Mouse (Mus musculus) ES-E14 (cell line): ENCODE data around the gene Slit1.

Source experiments
- CHD2 ChIP-seq: IDR thresholded peaks from 2 replicates; pipeline ENCODE4 v1.6.1; 2014; ENCODE audit warnings: mild to moderate bottlenecking, low read depth, low read length, inconsistent platforms
- HCFC1 ChIP-seq: IDR thresholded peaks from 2 replicates; pipeline ENCODE4 v1.6.1; 2012; ENCODE audit warnings: low read length, inconsistent platforms, borderline replicate concordance; ENCODE audit not compliant: insufficient read depth
- MAFK ChIP-seq: IDR thresholded peaks from 2 replicates; pipeline ENCODE4 v1.6.1; 2014; ENCODE audit warnings: mild to moderate bottlenecking, low read depth, low read length, inconsistent platforms; ENCODE audit not compliant: insufficient read depth
- ZC3H11A ChIP-seq: IDR thresholded peaks from 2 replicates; pipeline ENCODE4 v1.6.1; 2012; ENCODE audit warnings: low read depth, mild to moderate bottlenecking, inconsistent platforms, low read length, borderline replicate concordance

GRCm38 (mm10) chr19:41697807-41698515, 45.5 kb downstream of the Slit1 start:
- TF ChIP-seq HCFC1 (no peak), ZC3H11A (no peak), MAFK (no peak), CHD2 (no peak)
